Mouse (Mus musculus) brain, embryonic 14.5 days (tissue): ENCODE results near the gene Ptprr.

Experiments used
- CTCF ChIP-seq: fragments of 200-500 bp; IDR thresholded peaks from 2 replicates; pipeline ENCODE4 v1.5.1; 2012; ENCODE audit warnings: inconsistent platforms, mild to moderate bottlenecking, moderate library complexity, borderline replicate concordance; ENCODE audit not compliant: insufficient read depth, insufficient read length; ENCODE audit errors: extremely low read depth
- POLR2A ChIP-seq: fragments of 200-500 bp; IDR thresholded peaks from 2 replicates; pipeline ENCODE4 v1.6.1; 2012; ENCODE audit warnings: mild to moderate bottlenecking, inconsistent platforms, borderline replicate concordance; ENCODE audit not compliant: poor library complexity, insufficient read depth, insufficient read length, severe bottlenecking; ENCODE audit errors: extremely low read depth

GRCm38 (mm10) chr10:116113867-116114474 is 96.0 kb downstream of the Ptprr start, which contains the start of gene 4933416C03Rik:
- TF ChIP-seq POLR2A (no peak), CTCF (no peak)
